Comparison of ENCODE assay signal across 12 mouse cellular contexts in the genomic region with DNA sequence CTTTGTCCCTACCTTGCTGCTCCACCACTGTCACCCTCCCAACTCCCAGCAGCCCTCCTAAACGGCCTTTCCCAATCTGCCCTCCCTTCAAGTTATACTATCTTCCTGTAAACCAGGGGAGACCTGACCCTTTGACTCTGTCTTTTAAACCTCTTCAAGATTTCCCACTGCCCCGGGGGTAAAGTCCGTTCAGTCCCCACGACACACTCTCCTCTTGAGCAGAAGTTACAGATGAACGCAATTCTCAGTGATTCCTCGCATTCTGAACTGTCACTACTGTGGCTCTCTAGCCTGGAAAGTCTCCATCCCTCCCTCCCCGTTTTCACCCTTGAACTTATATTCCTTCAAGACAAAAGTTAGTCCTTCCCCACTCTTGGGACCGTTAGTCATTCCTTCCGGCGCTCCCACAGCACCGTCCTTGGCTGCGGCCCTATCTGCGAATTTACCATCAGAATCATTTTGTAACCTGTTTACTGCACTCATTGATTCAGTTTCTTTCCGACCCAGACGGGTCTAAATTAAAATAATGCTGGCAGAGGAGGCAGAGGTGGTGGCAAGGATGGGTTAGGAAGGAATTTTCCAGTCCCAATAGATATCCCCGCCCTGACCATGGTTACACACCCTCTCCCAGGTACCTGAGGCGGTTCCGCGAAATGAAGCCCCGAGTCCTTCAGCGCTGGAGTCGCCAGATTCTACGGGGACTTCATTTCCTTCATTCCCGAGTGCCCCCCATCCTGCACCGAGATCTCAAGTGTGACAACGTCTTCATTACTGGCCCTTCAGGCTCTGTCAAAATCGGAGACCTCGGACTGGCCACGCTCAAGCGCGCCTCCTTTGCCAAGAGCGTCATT. TPM values are rescaled to one million over a fixed set of nuclear protein-coding genes. Genes with fewer than 3 reads are reported as not detected.
DNase-seq lines count a peak whose midpoint lies in the region; ATAC-seq and TF ChIP-seq lines count a peak whose summit lies in the region.
"Had no signal": no experiment of that assay in that cellular context is flagged by ENCODE, and none has a peak within 500 bp of the region (broad histone marks: within the 10 kb centered on the region; RNA-seq: fewer than 3 reads in every experiment).

No protein-coding gene starts in this region.

- intact Hi-C loops in heart, adult 2 months (cut with DNase I): loop anchor here (2.0 kb wide), 1 partner anchor 13 kb away; no protein-coding TSS in a partner anchor
- intact Hi-C loops in left cerebral cortex, postnatal 10 days (cut with DNase I): no loop called here

- TF ChIP-seq POLR2A in heart, adult 2 months (IDR thresholded peaks at IDR 0.05; ENCODE audit: insufficient read depth, low read depth, low read length): no peak

- DNase-seq in heart, adult 11 months: peak; percentile 91
- DNase-seq in heart, adult 2 months: no peak
- no peak for DNase-seq in kidney, adult 8-10 months
- DNase-seq in embryo, embryonic 10.5 days (ENCODE audit: low spot score): peak; percentile 47
- DNase-seq in kidney, postnatal 0 days (ENCODE audit: low spot score): no peak
- DNase-seq in left cerebral cortex, postnatal 10 days (ENCODE audit: extremely low spot score in 1 of 2, low spot score in 2 of 2): no peak
- no peak for DNase-seq in gastrocnemius, adult 8-10 months (ENCODE audit: low spot score in 2 of 2)
- DNase-seq: right cerebral cortex, postnatal 25 days; thymus, postnatal 14 days had no signal

- TF ChIP-seq EP300 in heart, adult 2 months (IDR thresholded peaks at IDR 0.05; ENCODE audit: insufficient read depth, low read depth, low read length): no peak

- no peaks in the 10 kb centered on the region for H3K9me3 ChIP-seq in kidney, embryonic 14.5 days (ENCODE audit: control insufficient read depth, low read length)
- H3K9me3 ChIP-seq in kidney, postnatal 0 days (replicated peaks; ENCODE audit: low read length): no peaks in the 10 kb centered on the region

- TF ChIP-seq CTCF in heart, adult 2 months (IDR thresholded peaks at IDR 0.05): no peak
- TF ChIP-seq CTCF in kidney, postnatal 0 days (IDR thresholded peaks at IDR 0.05; ENCODE audit: low read depth): no peak

- ATAC-seq in kidney, embryonic 14.5 days (ENCODE audit: low FRiP score, low TSS enrichment): no peak
- ATAC-seq in kidney, postnatal 0 days (replicated peaks; ENCODE audit: low FRiP score, low read depth): no peak

- H3K36me3 ChIP-seq in heart, adult 2 months (ENCODE audit: control insufficient read depth, insufficient read depth, low read length): no peaks in the 10 kb centered on the region
- peaks cover 2% of the 10 kb centered on the region; the same call in 1 of the 2 replicates for H3K36me3 ChIP-seq in kidney, embryonic 14.5 days (ENCODE audit: control insufficient read depth, insufficient read depth, low read length)
- 0 out of 2 replicates have a peak, but pooled peaks cover 4% of the 10 kb centered on the region for H3K36me3 ChIP-seq in kidney, postnatal 0 days (ENCODE audit: insufficient read depth, low read length)

- WGBS in heart, adult 2 months: 26% methylated on average over 32 of the region's 32 CpGs
- 10% methylated on average over 32 of the region's 32 CpGs for WGBS in kidney, embryonic 14.5 days
- WGBS in kidney, postnatal 0 days: 24% methylated on average over 32 of the region's 32 CpGs

- H3K4me1 ChIP-seq in heart, adult 2 months (ENCODE audit: control insufficient read depth, insufficient read depth, low read length): peaks cover 8% of the 10 kb centered on the region
- H3K4me1 ChIP-seq in kidney, embryonic 14.5 days (ENCODE audit: control insufficient read depth, insufficient read depth, low read length): peaks cover 42% of the 10 kb centered on the region
- peaks cover 37% of the 10 kb centered on the region for H3K4me1 ChIP-seq in kidney, postnatal 0 days (replicated peaks; ENCODE audit: insufficient read depth, low read length)

- H3K27me3 ChIP-seq in heart, adult 2 months (ENCODE audit: control insufficient read depth, insufficient read depth, low read length): no peaks in the 10 kb centered on the region; the same call in 1 of the 2 replicates
- peaks cover 9% of the 10 kb centered on the region; the same call in 1 of the 2 replicates for H3K27me3 ChIP-seq in kidney, embryonic 14.5 days (ENCODE audit: control insufficient read depth, insufficient read depth, low read length)
- H3K27me3 ChIP-seq in kidney, postnatal 0 days (ENCODE audit: insufficient read depth, low read length): peaks cover 4% of the 10 kb centered on the region; the same call in 1 of the 2 replicates

- peak overlapping the region; percentile 75 for H3K4me2 ChIP-seq in kidney, embryonic 14.5 days (replicated peaks; ENCODE audit: low read depth, low read length)
- peak overlapping the region; percentile 97 for H3K4me2 ChIP-seq in kidney, postnatal 0 days (ENCODE audit: low read length)

- H3K27ac ChIP-seq in heart, adult 2 months: no peak overlapping the region
- no peak overlapping the region for H3K27ac ChIP-seq in kidney, embryonic 14.5 days (ENCODE audit: low read depth, low read length)
- no peak overlapping the region for H3K27ac ChIP-seq in kidney, postnatal 0 days
- H3K27ac ChIP-seq: layer of hippocampus, adult 2 months had no signal

- no peak overlapping the region for H3K4me3 ChIP-seq in heart, adult 2 months
- peak overlapping the region; percentile 50 for H3K4me3 ChIP-seq in kidney, embryonic 14.5 days (ENCODE audit: low read length)
- H3K4me3 ChIP-seq in kidney, postnatal 0 days (replicated peaks; ENCODE audit: low read depth, low read length): peak overlapping the region; percentile 59
- H3K4me3 ChIP-seq: layer of hippocampus, adult 2 months had no signal

- no peaks in the 10 kb centered on the region for H3K79me2 ChIP-seq in heart, adult 2 months (replicated peaks; ENCODE audit: control insufficient read depth, insufficient read depth, low read length)

- H3K9ac ChIP-seq in heart, adult 2 months (ENCODE audit: low read depth, low read length): no peak overlapping the region
- H3K9ac ChIP-seq in kidney, embryonic 14.5 days (ENCODE audit: low read depth, low read length): peak overlapping the region; percentile 46; the same call in 1 of the 2 replicates
- H3K9ac ChIP-seq in kidney, postnatal 0 days (ENCODE audit: low read depth, low read length): peak overlapping the region; percentile 43; the same call in 1 of the 2 replicates

RNA-seq across cellular contexts. Expression of gene Wnk4, which starts 3.0 kb away (rescaled TPM):
- total RNA-seq in heart, adult 2 months (2021): 10 to 100 TPM in 1 of 2 experiments, 1 to 10 TPM in 1; 9.2 to 12.6 TPM
- polyA plus RNA-seq in heart, adult 2 months (2012; rRNA removed): 12.1 and 13.9 TPM in 2 replicates
- 18.9 and 28.1 TPM in 2 replicates for polyA plus RNA-seq in kidney, embryonic 14.5 days (2014; fragmentation: Nextera tagmentation; extraction: Ambion mirVana)
- polyA plus RNA-seq in kidney, postnatal 0 days (2015; fragmentation: Nextera tagmentation; extraction: Ambion mirVana): 47.0 and 48.8 TPM in 2 replicates
- total RNA-seq in left cerebral cortex, postnatal 10 days (2021): 1 to 10 TPM; 4.2 to 4.5 TPM
- under 1 TPM in 3 of 4 experiments, not detected in 1; 0.12 to 0.49 (median 0.32) TPM for total RNA-seq in gastrocnemius, adult 8-10 months (2022)

RNA-seq across cellular contexts. Expression of gene Vps25, which starts 9.9 kb away (rescaled TPM):
- total RNA-seq in heart, adult 2 months (2021): 10 to 100 TPM; 82.5 to 90.1 TPM
- polyA plus RNA-seq in heart, adult 2 months (2012; rRNA removed): 83.2 and 96.8 TPM in 2 replicates
- 154 and 160 TPM in 2 replicates for polyA plus RNA-seq in kidney, embryonic 14.5 days (2014; fragmentation: Nextera tagmentation; extraction: Ambion mirVana)
- 179 and 180 TPM in 2 replicates for polyA plus RNA-seq in kidney, postnatal 0 days (2015; fragmentation: Nextera tagmentation; extraction: Ambion mirVana)
- 10 to 100 TPM; 80.9 to 82.0 TPM for total RNA-seq in left cerebral cortex, postnatal 10 days (2021)
- total RNA-seq in gastrocnemius, adult 8-10 months (2022): 10 to 100 TPM; 44.9 to 48.1 (median 47.2) TPM

RNA-seq across cellular contexts. Expression of gene Cntd1, which starts 15.4 kb away (rescaled TPM):
- under 1 TPM; 0.23 to 0.36 TPM for total RNA-seq in heart, adult 2 months (2021)
- 0.06 and 0.12 TPM in 2 replicates for polyA plus RNA-seq in heart, adult 2 months (2012; rRNA removed)
- polyA plus RNA-seq in kidney, embryonic 14.5 days (2014; fragmentation: Nextera tagmentation; extraction: Ambion mirVana): 1.2 and 1.7 TPM in 2 replicates
- 1.5 and 2.0 TPM in 2 replicates for polyA plus RNA-seq in kidney, postnatal 0 days (2015; fragmentation: Nextera tagmentation; extraction: Ambion mirVana)
- total RNA-seq in left cerebral cortex, postnatal 10 days (2021): under 1 TPM; 0.15 to 0.41 TPM
- under 1 TPM in 3 of 4 experiments, not detected in 1; 0.29 to 0.53 (median 0.34) TPM for total RNA-seq in gastrocnemius, adult 8-10 months (2022)
- total RNA-seq: liver, adult 2 months had no signal
- polyA plus RNA-seq: liver, adult 2 months had no signal

RNA-seq across cellular contexts. Expression of gene Coa3, which starts 15.6 kb away (rescaled TPM):
- total RNA-seq in heart, adult 2 months (2021): 100 to 1,000 TPM in 1 of 2 experiments, 10 to 100 TPM in 1; 88.4 to 101 TPM
- 153 and 302 TPM in 2 replicates for polyA plus RNA-seq in heart, adult 2 months (2012; rRNA removed)
- 204 and 207 TPM in 2 replicates for polyA plus RNA-seq in kidney, embryonic 14.5 days (2014; fragmentation: Nextera tagmentation; extraction: Ambion mirVana)
- 209 and 211 TPM in 2 replicates for polyA plus RNA-seq in kidney, postnatal 0 days (2015; fragmentation: Nextera tagmentation; extraction: Ambion mirVana)
- 100 to 1,000 TPM in 1 of 2 experiments, 10 to 100 TPM in 1; 95.7 to 101 TPM for total RNA-seq in left cerebral cortex, postnatal 10 days (2021)
- total RNA-seq in gastrocnemius, adult 8-10 months (2022): 10 to 100 TPM; 71.9 to 80.9 (median 76.5) TPM

RNA-seq across cellular contexts. Expression of gene Ramp2, which starts 17.5 kb away (rescaled TPM):
- total RNA-seq in heart, adult 2 months (2021): 10 to 100 TPM; 89.1 to 90.3 TPM
- polyA plus RNA-seq in heart, adult 2 months (2012; rRNA removed): 130 and 172 TPM in 2 replicates
- 248 and 275 TPM in 2 replicates for polyA plus RNA-seq in kidney, embryonic 14.5 days (2014; fragmentation: Nextera tagmentation; extraction: Ambion mirVana)
- 242 and 247 TPM in 2 replicates for polyA plus RNA-seq in kidney, postnatal 0 days (2015; fragmentation: Nextera tagmentation; extraction: Ambion mirVana)
- total RNA-seq in left cerebral cortex, postnatal 10 days (2021): 10 to 100 TPM; 57.4 to 59.1 TPM
- total RNA-seq in gastrocnemius, adult 8-10 months (2022): 10 to 100 TPM; 19.3 to 28.6 (median 25.4) TPM

Comparison
In these comparisons a context has a peak if more than half of its experiments do, and no peak if none do; other contexts are left out.
1. DNase-seq: peak in heart, adult 11 months (single experiment) and embryo, embryonic 10.5 days (single experiment); none in heart, adult 2 months (0 of 2), kidney, adult 8-10 months (0 of 2), kidney, postnatal 0 days (single experiment), left cerebral cortex, postnatal 10 days (0 of 2) and gastrocnemius, adult 8-10 months (0 of 2).